Mouse (Mus musculus): Measurements from ENCODE around the gene Mgrn1. TPM values are rescaled to one million over a fixed set of nuclear protein-coding genes. Genes with fewer than 3 reads are reported as not detected.
A peak's percentile ranks its signal among the peaks of the same experiment; 100 is the strongest.

Mgrn1 gene
- polyA plus RNA-seq, 1 experiment: 50.6 TPM

DNA sequence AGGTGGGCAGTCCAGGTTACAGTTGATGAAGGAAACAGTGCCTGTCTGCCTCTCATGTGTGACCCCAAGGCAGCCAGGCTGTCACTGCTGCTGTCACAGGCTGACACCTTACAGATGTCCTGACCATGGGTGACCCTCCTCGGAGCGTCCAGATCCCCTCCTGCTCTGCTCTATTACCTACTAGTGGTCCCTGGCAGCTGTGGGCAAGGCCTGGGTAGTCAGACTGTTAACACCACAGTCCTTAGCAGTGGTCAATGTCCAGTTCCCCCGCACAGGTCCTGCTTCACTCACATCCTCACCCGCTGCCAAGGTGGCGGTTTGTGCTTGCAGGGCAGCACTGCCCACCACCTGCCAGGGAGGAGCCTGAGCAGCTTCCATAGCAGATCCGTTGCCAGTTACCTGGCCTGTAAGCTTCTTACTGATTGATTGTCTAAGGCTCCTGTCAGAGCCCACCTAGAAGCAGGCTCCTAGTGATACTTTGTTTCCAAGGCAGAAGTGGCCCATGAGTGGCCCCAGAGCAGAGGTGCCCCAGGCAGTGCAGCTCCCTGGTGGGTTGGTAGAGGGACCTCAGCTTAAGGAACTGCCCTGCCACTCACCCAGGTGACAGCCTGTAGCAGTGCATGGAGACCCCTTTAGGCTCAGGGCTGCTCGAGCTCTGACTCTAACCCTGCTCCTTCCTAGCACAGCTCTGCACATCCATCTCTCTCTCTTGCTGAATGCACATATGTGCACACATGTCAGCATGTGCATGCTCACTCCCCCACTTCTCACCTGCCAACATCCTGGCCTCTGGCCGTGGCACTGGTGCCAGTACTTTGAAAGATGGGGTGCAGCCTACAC, 51.5 kb downstream of the Mgrn1 start:
- no peak overlapping the region for H3K4me3 ChIP-seq (ENCODE audit: insufficient read depth, low read depth, low read length)
- H3K4me1 ChIP-seq (ENCODE audit: control insufficient read depth, insufficient read depth, insufficient read length, low read length): peaks cover 17% of the 10 kb centered on the region
- no peak overlapping the region for H3K27ac ChIP-seq (replicated peaks; ENCODE audit: low read depth, low read length)

DNA sequence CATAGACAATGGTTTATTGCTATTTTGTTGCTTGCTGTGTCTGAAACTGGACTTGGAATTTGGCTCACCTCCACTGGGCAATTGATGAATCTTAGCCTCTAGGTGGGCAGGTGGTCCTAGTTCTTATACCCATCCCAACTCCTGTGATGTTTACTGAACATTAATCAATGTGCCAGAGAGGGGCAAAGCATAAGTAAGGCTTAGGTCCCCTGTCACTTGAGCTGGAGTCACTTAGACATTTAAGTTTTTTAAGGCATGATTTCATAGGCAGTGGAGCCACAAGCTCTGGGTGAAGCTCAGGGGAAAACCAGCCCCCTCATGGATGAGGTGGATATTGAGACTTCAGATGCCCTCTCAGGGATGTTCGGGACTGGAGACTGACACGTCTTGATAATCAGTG, 52.4 kb downstream of the Mgrn1 start, which contains the start of gene Nudt16l1:
Gene Nudt16l1, plus strand, starts transcription at position 301 of the 400 bp plus-strand sequence.
- Histone ChIP-seq H3K4me3 (ENCODE audit: insufficient read depth, low read depth, low read length) (peak within 1 kb of the TSS; percentile 88), H3K27ac (replicated peaks; ENCODE audit: low read depth, low read length) (peak within 1 kb of the TSS; percentile 49), H3K4me1 (ENCODE audit: control insufficient read depth, insufficient read depth, insufficient read length, low read length) (peaks cover 17% of the 10 kb centered on the region)

DNA sequence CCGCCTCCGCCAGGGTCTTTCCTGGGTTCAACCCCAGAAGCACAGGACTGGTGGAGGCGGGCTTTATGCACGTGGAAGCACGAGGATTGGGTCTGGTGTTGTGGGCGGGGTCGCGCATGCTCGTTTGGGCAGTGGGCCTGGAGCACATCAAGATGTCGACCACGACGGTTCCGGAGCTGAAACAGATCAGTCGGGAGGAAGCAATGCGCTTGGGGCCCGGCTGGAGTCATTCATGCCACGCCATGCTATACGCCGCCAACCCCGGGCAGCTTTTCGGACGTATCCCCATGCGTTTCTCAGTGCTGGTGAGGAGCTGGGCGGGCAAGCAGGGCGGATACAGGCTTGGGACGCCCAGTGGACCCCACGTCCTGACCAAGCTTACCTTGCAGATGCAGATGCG, 52.9 kb downstream of the Mgrn1 start:
- Histone ChIP-seq H3K4me3 (ENCODE audit: insufficient read depth, low read depth, low read length) (peak overlapping the region; percentile 88), H3K27ac (replicated peaks; ENCODE audit: low read depth, low read length) (peak overlapping the region; percentile 49), H3K4me1 (ENCODE audit: control insufficient read depth, insufficient read depth, insufficient read length, low read length) (peaks cover 17% of the 10 kb centered on the region)

DNA sequence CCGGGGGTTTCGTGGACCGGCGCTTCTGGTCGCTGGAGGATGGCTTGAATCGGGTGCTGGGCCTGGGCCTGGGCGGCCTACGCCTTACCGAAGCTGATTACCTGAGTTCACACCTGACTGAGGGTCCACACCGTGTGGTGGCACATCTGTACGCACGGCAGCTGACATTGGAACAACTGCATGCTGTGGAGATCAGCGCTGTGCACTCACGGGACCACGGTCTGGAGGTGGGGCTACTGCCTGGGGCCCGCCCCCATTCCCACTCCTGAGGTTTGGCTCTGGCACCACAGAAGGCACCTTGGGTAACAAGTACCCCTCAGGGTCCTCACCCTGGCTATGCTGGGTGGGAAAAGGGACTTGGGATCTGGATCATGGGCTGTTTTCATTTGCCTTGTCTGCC, 53.4 kb downstream of the Mgrn1 start:
- Histone ChIP-seq H3K4me1 (ENCODE audit: control insufficient read depth, insufficient read depth, insufficient read length, low read length) (peaks cover 17% of the 10 kb centered on the region), H3K4me3 (ENCODE audit: insufficient read depth, low read depth, low read length) (peak overlapping the region; percentile 88), H3K27ac (replicated peaks; ENCODE audit: low read depth, low read length) (peak overlapping the region; percentile 49)

DNA sequence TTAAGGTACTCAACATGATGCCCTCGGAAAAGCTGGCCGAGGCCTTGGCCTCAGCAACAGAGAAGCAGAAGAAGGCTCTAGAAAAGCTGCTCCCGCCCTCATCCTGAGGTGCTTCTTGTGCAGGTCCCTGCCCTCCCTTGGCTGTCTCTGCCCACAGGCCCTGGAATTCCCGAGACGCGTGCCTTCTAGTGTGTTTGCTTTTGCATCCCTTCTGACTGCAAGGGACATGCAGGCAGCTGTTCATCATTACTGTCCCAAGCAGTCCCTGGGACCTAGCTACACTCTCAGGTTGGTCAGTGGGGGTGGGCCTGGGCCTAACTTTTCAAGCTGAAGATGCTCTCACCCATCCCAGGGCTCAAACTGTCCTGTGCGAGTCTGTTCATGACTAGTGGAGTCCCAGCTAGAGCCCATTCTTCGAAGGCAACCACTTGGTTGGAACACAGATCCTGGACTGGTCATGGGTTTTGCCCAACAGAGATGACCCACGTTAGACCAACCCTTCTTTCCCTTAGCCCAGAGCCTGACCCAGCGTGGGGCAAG, 54.3 kb downstream of the Mgrn1 start:
- Histone ChIP-seq H3K4me1 (ENCODE audit: control insufficient read depth, insufficient read depth, insufficient read length, low read length) (peaks cover 15% of the 10 kb centered on the region), H3K27ac (replicated peaks; ENCODE audit: low read depth, low read length) (peak overlapping the region; percentile 53; the same call in 1 of the 2 replicates), H3K4me3 (ENCODE audit: insufficient read depth, low read depth, low read length) (peak overlapping the region; percentile 88; the same call in 1 of the 2 replicates)

DNA sequence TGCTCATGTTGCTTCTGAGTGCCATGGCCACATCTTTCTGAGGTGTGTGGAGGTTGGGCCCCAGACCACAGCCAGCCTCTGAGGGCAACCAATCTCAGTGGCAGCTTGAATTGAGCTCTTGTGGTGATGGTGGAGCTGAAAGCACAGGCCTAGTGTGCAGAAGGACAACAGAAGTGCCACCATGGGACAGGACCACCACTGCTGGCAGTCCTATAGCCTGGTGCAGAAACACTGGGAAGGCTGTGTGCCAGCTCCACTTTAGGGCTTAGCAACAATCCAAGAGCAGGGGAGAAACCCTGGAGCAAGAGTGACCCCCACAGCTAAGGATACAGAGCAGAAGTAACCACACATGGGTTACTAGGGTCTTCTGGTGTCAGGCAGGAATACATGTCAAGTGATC, 55.0 kb downstream of the Mgrn1 start:
- Histone ChIP-seq H3K27ac (replicated peaks; ENCODE audit: low read depth, low read length) (no peak overlapping the region), H3K4me1 (ENCODE audit: control insufficient read depth, insufficient read depth, insufficient read length, low read length) (peaks cover 11% of the 10 kb centered on the region), H3K4me3 (ENCODE audit: insufficient read depth, low read depth, low read length) (no peak overlapping the region)

DNA sequence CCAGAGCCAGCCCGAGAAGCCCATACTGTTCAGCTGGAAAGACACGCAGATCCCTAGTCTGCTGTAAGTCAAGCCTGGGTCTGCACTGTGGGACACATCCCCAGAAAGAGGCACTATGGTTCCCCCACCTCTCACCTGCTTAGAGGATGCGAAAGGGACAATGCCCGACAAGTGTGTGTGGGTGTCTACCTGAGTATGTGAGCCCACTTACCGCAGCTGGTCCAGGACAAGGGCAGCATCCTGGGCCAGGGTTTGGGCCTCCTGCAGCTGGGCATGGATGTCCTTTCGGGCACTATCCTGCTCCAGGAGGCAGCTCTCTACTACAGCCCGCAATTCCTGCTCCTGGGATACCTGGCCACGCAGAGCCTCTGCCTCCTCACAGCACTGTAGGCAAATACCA, 56.8 kb downstream of the Mgrn1 start:
- Histone ChIP-seq H3K4me1 (ENCODE audit: control insufficient read depth, insufficient read depth, insufficient read length, low read length) (peaks cover 11% of the 10 kb centered on the region; the same call in 1 of the 2 replicates), H3K27ac (replicated peaks; ENCODE audit: low read depth, low read length) (no peak overlapping the region), H3K4me3 (ENCODE audit: insufficient read depth, low read depth, low read length) (no peak overlapping the region)

DNA sequence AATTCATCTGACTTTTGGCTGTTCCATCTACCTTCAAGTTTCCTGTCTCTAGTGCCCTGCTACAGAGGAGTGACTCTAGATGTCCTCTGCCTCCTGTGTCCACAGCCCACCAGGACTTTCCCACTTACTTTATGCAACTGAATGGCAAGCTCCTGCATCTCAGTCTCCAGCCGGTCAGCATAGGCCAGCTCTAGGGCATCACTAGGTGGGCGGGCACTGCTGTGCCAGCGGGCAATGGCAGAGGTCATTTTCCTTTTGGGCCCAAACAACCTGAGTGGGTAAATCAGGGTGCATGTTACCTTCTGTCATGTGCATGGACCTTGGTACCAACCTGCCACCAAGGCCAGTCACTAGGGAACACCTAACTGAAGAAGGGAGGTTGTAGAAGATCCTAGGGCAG, 57.4 kb downstream of the Mgrn1 start:
- Histone ChIP-seq H3K4me3 (ENCODE audit: insufficient read depth, low read depth, low read length) (no peak overlapping the region), H3K27ac (replicated peaks; ENCODE audit: low read depth, low read length) (no peak overlapping the region), H3K4me1 (ENCODE audit: control insufficient read depth, insufficient read depth, insufficient read length, low read length) (peaks cover 10% of the 10 kb centered on the region; the same call in 1 of the 2 replicates)

DNA sequence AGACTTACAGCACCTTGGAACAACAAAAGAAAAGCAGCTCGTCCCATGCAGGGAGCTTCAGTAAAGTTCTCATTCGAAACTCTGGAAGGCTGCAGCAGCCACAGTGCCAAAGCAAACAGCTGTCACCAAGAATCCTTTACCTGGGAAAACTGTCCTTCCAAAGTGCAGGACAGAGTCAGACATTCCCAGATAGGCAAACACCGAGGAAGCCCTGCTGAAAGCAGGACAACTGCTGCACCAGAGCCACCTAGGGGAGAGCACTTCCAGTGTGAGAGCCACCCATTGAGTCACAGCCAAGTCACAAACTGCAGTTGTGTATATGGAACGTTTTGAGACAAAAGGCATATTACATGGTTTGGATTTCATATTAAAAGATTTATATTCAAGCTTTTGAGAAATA, 59.4 kb downstream of the Mgrn1 start:
- no peak overlapping the region for H3K4me3 ChIP-seq (ENCODE audit: insufficient read depth, low read depth, low read length)
- H3K4me1 ChIP-seq (ENCODE audit: control insufficient read depth, insufficient read depth, insufficient read length, low read length): peaks cover under 1% of the 10 kb centered on the region; the same call in 1 of the 2 replicates
- H3K27ac ChIP-seq (replicated peaks; ENCODE audit: low read depth, low read length): no peak overlapping the region

DNA sequence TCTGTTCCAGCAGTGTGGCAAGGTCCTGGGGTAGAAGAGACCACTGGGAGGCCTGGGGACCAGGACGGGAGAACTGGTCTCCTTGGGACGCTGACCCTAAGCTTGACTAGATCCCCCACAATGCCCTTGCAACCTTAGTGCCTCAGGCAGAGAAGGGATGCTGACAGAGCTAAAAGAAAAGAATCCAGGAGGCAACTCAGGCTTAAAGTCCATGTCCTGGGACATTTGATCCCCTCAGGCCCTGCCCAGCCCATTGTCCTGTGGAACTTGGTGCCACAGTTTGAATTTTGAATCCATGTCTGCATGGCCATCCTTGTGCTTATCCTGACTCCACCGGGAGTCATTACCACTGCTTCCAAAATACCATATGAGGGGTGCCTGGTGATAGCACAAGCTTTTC, 60.1 kb downstream of the Mgrn1 start:
- H3K4me1 ChIP-seq (ENCODE audit: control insufficient read depth, insufficient read depth, insufficient read length, low read length): no peaks in the 10 kb centered on the region
- H3K27ac ChIP-seq (replicated peaks; ENCODE audit: low read depth, low read length): no peak overlapping the region
- H3K4me3 ChIP-seq (ENCODE audit: insufficient read depth, low read depth, low read length): no peak overlapping the region

DNA sequence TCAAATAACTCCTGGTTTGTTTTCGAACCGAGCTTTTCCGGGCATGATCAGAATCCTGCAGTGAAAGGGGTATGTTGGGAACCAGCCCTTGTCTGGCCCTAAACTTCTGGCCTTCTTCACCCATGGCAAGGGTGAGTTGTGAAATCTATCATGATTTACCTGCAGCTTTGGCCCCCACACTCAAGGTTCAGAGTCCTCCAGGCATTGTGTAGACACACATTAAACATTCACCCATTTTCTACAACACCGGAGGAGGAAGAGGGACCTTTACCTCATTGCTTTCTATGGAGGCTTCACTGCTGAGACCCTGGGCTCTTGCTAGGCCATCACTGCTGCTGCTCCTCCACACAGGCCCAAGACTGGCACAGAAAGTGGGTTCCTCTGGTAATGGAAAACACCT, 61.3 kb downstream of the Mgrn1 start:
- Histone ChIP-seq H3K27ac (replicated peaks; ENCODE audit: low read depth, low read length) (no peak overlapping the region), H3K4me1 (ENCODE audit: control insufficient read depth, insufficient read depth, insufficient read length, low read length) (no peaks in the 10 kb centered on the region), H3K4me3 (ENCODE audit: insufficient read depth, low read depth, low read length) (no peak overlapping the region)

DNA sequence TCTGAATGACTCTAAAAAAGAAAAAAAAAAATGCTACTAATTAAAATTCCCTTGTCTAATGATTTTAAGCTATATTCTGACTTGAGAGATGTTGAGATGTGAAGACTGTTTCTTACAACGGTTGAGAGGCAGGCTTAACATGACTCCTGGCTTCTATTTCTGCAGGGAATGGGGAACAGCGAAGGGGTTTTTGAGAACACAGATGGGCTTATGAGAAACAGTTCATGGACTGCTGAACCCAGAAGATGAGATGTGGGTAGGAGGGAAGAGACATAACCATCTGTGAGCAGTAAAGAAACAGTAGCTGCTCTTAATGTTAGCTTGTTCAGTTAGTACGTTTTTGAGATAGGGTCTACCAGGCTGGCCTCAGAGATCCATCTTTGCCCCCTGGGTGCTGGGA, 70.6 kb downstream of the Mgrn1 start:
- Histone ChIP-seq H3K27ac (replicated peaks; ENCODE audit: low read depth, low read length) (no peak overlapping the region), H3K4me3 (ENCODE audit: insufficient read depth, low read depth, low read length) (no peak overlapping the region), H3K4me1 (ENCODE audit: control insufficient read depth, insufficient read depth, insufficient read length, low read length) (no peaks in the 10 kb centered on the region)

DNA sequence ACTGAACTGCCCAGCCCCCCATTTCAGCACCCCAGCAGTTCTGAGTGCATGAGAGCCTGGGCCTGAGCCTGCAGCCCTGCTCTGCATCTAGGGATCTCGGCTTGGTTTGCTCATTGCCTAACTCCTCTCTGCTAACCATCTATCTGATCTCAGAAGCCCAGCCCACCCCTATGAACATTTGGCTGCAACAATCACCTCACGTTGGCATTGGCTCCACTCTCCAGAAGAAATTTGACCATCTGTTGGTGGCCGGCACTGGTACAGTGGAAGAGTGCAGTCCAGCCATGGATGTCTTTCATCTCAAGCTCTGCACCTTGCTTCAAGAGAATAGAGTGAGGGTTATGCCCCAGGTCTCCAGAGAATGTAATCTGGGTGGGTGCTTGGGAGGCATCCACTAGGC, 71.4 kb downstream of the Mgrn1 start:
- Histone ChIP-seq H3K4me1 (ENCODE audit: control insufficient read depth, insufficient read depth, insufficient read length, low read length) (no peaks in the 10 kb centered on the region; the same call in 1 of the 2 replicates), H3K27ac (replicated peaks; ENCODE audit: low read depth, low read length) (no peak overlapping the region), H3K4me3 (ENCODE audit: insufficient read depth, low read depth, low read length) (no peak overlapping the region)

DNA sequence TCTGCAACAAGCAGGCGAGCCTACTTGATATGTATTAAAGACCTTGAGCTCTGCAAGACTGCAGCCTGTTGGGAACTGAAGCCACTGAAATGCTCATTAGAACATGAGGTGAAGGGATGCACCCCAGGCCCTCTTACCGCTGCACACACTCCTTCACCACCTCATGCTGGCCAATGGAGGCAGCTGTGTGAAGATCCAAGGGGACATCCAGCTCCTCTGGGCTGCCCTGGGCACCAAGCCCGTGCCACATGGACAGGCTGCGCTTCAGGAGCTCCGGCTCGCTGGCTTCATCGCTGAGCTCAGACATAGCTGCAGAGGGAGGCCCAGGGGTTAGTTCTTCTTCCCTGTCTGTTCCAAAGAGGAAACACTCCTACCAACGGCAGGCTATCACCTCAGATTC, 74.2 kb downstream of the Mgrn1 start:
- Histone ChIP-seq H3K4me1 (ENCODE audit: control insufficient read depth, insufficient read depth, insufficient read length, low read length) (peaks cover 4% of the 10 kb centered on the region), H3K4me3 (ENCODE audit: insufficient read depth, low read depth, low read length) (no peak overlapping the region), H3K27ac (replicated peaks; ENCODE audit: low read depth, low read length) (no peak overlapping the region)

DNA sequence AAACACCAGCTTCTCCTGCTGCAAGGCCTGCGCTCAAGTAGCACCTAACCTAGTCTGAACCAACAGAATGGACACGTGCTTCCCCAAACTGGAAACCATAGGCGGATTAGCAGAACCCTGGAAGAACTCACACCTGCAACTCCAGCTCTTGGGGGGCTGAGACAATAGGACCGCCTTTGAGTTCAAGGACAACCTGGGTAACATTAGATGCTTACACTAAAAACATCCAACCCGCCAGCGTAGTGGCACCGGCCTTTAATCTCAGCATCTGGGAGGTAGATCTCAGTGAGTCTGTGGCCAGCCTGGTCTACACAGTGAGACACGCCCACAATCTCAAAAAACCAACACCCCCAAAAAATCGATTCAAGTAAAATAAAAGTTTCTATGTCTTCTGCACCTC, 77.3 kb downstream of the Mgrn1 start:
- peaks cover 4% of the 10 kb centered on the region for H3K4me1 ChIP-seq (ENCODE audit: control insufficient read depth, insufficient read depth, insufficient read length, low read length)
- H3K27ac ChIP-seq (replicated peaks; ENCODE audit: low read depth, low read length): no peak overlapping the region
- H3K4me3 ChIP-seq (ENCODE audit: insufficient read depth, low read depth, low read length): peak overlapping the region; percentile 69

All from brown adipose tissue, adult 24 weeks (tissue).